17 mouse cellular contexts compared by ENCODE assay signal in the genomic region with DNA sequence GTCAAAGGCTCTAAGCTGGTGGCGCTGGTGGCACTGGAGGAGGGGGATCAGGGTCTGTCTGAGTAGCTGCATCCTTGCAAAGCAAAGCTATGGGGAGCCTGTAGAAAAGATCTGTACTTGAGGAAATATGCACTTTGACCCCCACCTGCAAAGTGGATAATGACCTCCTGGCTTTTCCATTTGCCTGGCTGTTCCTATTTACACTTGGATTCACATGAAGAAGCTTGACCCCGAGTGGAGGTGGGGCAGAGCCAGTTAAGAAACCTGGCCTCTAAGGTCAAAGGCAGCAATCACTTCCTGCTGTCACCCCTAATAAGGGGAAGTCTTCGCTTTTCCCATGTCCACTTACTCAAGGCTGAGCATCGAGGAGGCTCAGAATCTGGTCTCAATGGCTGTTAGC.
"Had no signal": no experiment of that assay in that cellular context is flagged by ENCODE, and none has a peak within 500 bp of the region (broad histone marks: within the 10 kb centered on the region; RNA-seq: fewer than 3 reads in every experiment).

No protein-coding gene starts in this region.

- H3K27ac ChIP-seq: limb, embryonic 12.5 days; liver, embryonic 15.5 days; midbrain, embryonic 10.5 days; neural tube, embryonic 12.5 days had no signal

- H3K4me2 ChIP-seq: limb, embryonic 12.5 days; liver, embryonic 15.5 days; neural tube, embryonic 12.5 days had no signal

- H3K9me3 ChIP-seq: limb, embryonic 12.5 days; midbrain, embryonic 10.5 days had no signal

- H3K4me3 ChIP-seq: limb, embryonic 12.5 days; liver, embryonic 15.5 days; midbrain, embryonic 10.5 days; myocyte; neural tube, embryonic 12.5 days had no signal

- H3K9ac ChIP-seq: limb, embryonic 12.5 days; liver, embryonic 15.5 days; neural tube, embryonic 12.5 days had no signal

- H3K36me3 ChIP-seq: limb, embryonic 12.5 days; liver, embryonic 15.5 days; midbrain, embryonic 10.5 days; neural tube, embryonic 12.5 days had no signal

- ATAC-seq: inflammation-experienced regulatory T-cells, adult 6 months; intestine, postnatal 0 days; lung, postnatal 0 days had no signal

- H3K27me3 ChIP-seq: limb, embryonic 12.5 days; liver, embryonic 15.5 days; neural tube, embryonic 12.5 days had no signal

- H3K4me1 ChIP-seq: limb, embryonic 12.5 days; liver, embryonic 15.5 days; midbrain, embryonic 10.5 days; neural tube, embryonic 12.5 days had no signal

- DNase-seq: liver; lung, adult 2 months; lung, postnatal 36 days; midbrain, embryonic 14.5 days; retina, postnatal 1 day; right cerebral cortex, postnatal 4 days; spleen, adult 18-20 months; thymus, adult 18-20 months; thymus, postnatal 25 days had no signal
